Mouse (Mus musculus) liver, adult 2 months (tissue): ENCODE data around the gene Psmd8.

ENCODE experiments used
- CTCF ChIP-seq: fragments of 200-500 bp; IDR thresholded peaks from 2 replicates; pipeline ENCODE4 v1.5.1; 2011; ENCODE audit warnings: low read depth, low read length, control low read depth
- POLR2A ChIP-seq: fragments of 200-500 bp; IDR thresholded peaks from 2 replicates; pipeline ENCODE4 v1.6.1; 2011; ENCODE audit warnings: low read length, control low read depth; ENCODE audit not compliant: insufficient read depth; ENCODE audit errors: extremely low read depth

- no peak for TF ChIP-seq POLR2A
- no peak for TF ChIP-seq CTCF
Measured at GRCm38 (mm10) chr7:29180854-29181236, 344 bp upstream of the Psmd8 start.
